In genomic region chr1:131239576-131240193, GRCm38 (mm10) we compare ENCODE assay signal across 11 mouse cellular contexts. TPM values are rescaled to one million over a fixed set of nuclear protein-coding genes. Genes with fewer than 3 reads are reported as not detected.
A peak's percentile ranks its signal among the peaks of the same experiment; 100 is the strongest.
DNase-seq lines count a peak whose midpoint lies in the region; ATAC-seq and TF ChIP-seq lines count a peak whose summit lies in the region.
"Had no signal": no experiment of that assay in that cellular context is flagged by ENCODE, and none has a peak within 500 bp of the region (broad histone marks: within the 10 kb centered on the region; RNA-seq: fewer than 3 reads in every experiment).

No protein-coding gene starts in this region.

- WGBS in heart, embryonic 14.5 days = 71% methylated on average over 12 of the region's 12 CpGs
- 40% methylated on average over 12 of the region's 12 CpGs for WGBS in cerebellum, adult 2 months
- WGBS in hindbrain, postnatal 0 days = 35% methylated on average over 12 of the region's 12 CpGs
- WGBS in liver, embryonic 12.5 days (ENCODE audit: insufficient replicate concordance) = 58% methylated on average over 12 of the region's 12 CpGs

- H3ac ChIP-seq in C2C12 (ENCODE audit: control insufficient read depth, insufficient read length, low read depth) = peak overlapping the region; percentile 34

- no peak overlapping the region for H3K27ac ChIP-seq in heart, embryonic 14.5 days (replicated peaks in 1 of 2; ENCODE audit: control insufficient read depth in 1 of 2, insufficient read depth in 1 of 2, low read depth in 2 of 2, low read length in 2 of 2)
- no peak overlapping the region for H3K27ac ChIP-seq in cerebellum, adult 2 months (ENCODE audit: insufficient read depth, low read length)
- H3K27ac ChIP-seq in hindbrain, postnatal 0 days = peak overlapping the region; percentile 64
- H3K27ac ChIP-seq in liver, embryonic 12.5 days = no peak overlapping the region
- H3K27ac ChIP-seq: kidney, postnatal 0 days; left cerebral cortex, adult 2 months had no signal

- intact Hi-C loops in heart, postnatal 14 days (cut with DNase I) = no loop called here

- peaks cover 4% of the 10 kb centered on the region for H3K79me2 ChIP-seq in C2C12 (ENCODE audit: control insufficient read depth, insufficient read depth)

- peaks cover 5% of the 10 kb centered on the region for H3K79me3 ChIP-seq in C2C12 (ENCODE audit: low read depth)

- no peak for TF ChIP-seq POLR2A in cerebellum, adult 2 months (IDR thresholded peaks at IDR 0.05; ENCODE audit: borderline replicate concordance, insufficient read depth, low read length)

- no peak for DNase-seq in heart, postnatal 14 days
- DNase-seq in cerebellum, adult 2 months = peak; percentile 56 to 61
- DNase-seq in hindbrain, postnatal 0 days (ENCODE audit: low spot score) = peak; percentile 47
- no peak for DNase-seq in embryo, embryonic 11 days
- DNase-seq in spleen, adult 18-20 months = no peak
- DNase-seq: thymus, adult 18-20 months had no signal

- H3K27me3 ChIP-seq in heart, embryonic 14.5 days (ENCODE audit: control insufficient read depth, insufficient read depth, low read length) = peaks cover 10% of the 10 kb centered on the region
- no peaks in the 10 kb centered on the region for H3K27me3 ChIP-seq in C2C12 (ENCODE audit: control insufficient read depth, insufficient read depth, insufficient read length)
- no peaks in the 10 kb centered on the region for H3K27me3 ChIP-seq in cerebellum, adult 2 months (ENCODE audit: control insufficient read depth, insufficient read depth, low read length)
- H3K27me3 ChIP-seq in hindbrain, postnatal 0 days (ENCODE audit: insufficient read depth, low read length) = no peaks in the 10 kb centered on the region
- H3K27me3 ChIP-seq in liver, embryonic 12.5 days (replicated peaks) = peaks cover 90% of the 10 kb centered on the region

- no peaks in the 10 kb centered on the region for H3K36me3 ChIP-seq in heart, embryonic 14.5 days (ENCODE audit: control insufficient read depth, insufficient read depth, low read length)
- H3K36me3 ChIP-seq in C2C12 (ENCODE audit: control insufficient read depth, insufficient read depth) = no peaks in the 10 kb centered on the region
- H3K36me3 ChIP-seq in hindbrain, postnatal 0 days (ENCODE audit: insufficient read depth, low read length) = no peaks in the 10 kb centered on the region
- H3K36me3 ChIP-seq in liver, embryonic 12.5 days = no peaks in the 10 kb centered on the region

- no peak overlapping the region for H3K4me3 ChIP-seq in heart, embryonic 14.5 days (ENCODE audit: control insufficient read depth in 1 of 2, insufficient read depth in 1 of 2, low read depth in 1 of 2, low read length in 2 of 2)
- no peak overlapping the region for H3K4me3 ChIP-seq in C2C12 (ENCODE audit: insufficient read depth, poor library complexity, severe bottlenecking)
- H3K4me3 ChIP-seq in cerebellum, adult 2 months (replicated peaks; ENCODE audit: insufficient read depth, low read depth, low read length) = no peak overlapping the region
- H3K4me3 ChIP-seq in hindbrain, postnatal 0 days (ENCODE audit: low read length) = no peak overlapping the region
- no peak overlapping the region for H3K4me3 ChIP-seq in liver, embryonic 12.5 days
- H3K4me3 ChIP-seq: left cerebral cortex, adult 2 months had no signal

- H3K4me1 ChIP-seq in heart, embryonic 14.5 days (ENCODE audit: control insufficient read depth in 2 of 2, insufficient read depth in 2 of 2, low read length in 2 of 2) = peaks cover 20 to 34% of the 10 kb centered on the region in 2 experiments
- peaks cover 28% of the 10 kb centered on the region for H3K4me1 ChIP-seq in cerebellum, adult 2 months (ENCODE audit: control insufficient read depth, insufficient read depth, low read length)
- peaks cover 27% of the 10 kb centered on the region for H3K4me1 ChIP-seq in hindbrain, postnatal 0 days (ENCODE audit: insufficient read depth, low read length)
- peaks cover 4% of the 10 kb centered on the region; the same call in 1 of the 2 replicates for H3K4me1 ChIP-seq in liver, embryonic 12.5 days

- H3K9me3 ChIP-seq in heart, embryonic 14.5 days (ENCODE audit: control insufficient read depth, low read length) = no peaks in the 10 kb centered on the region
- no peaks in the 10 kb centered on the region for H3K9me3 ChIP-seq in hindbrain, postnatal 0 days (ENCODE audit: low read length)
- no peaks in the 10 kb centered on the region for H3K9me3 ChIP-seq in liver, embryonic 12.5 days (replicated peaks)

- H3K9ac ChIP-seq in heart, embryonic 14.5 days (ENCODE audit: low read length) = peak overlapping the region; percentile 45
- no peak overlapping the region; the same call in 1 of the 2 replicates for H3K9ac ChIP-seq in hindbrain, postnatal 0 days (replicated peaks; ENCODE audit: low read length)
- H3K9ac ChIP-seq in liver, embryonic 12.5 days = no peak overlapping the region

- no peak for TF ChIP-seq CTCF in C2C12 (IDR thresholded peaks at IDR 0.05; ENCODE audit: control insufficient read depth, insufficient read depth, insufficient read length)
- no peak for TF ChIP-seq CTCF in cerebellum, adult 2 months (IDR thresholded peaks at IDR 0.05; ENCODE audit: borderline replicate concordance, insufficient read depth, low read depth, low read length)
- no peak for TF ChIP-seq CTCF in hindbrain, postnatal 0 days (IDR thresholded peaks at IDR 0.05; ENCODE audit: low read depth)

- ATAC-seq in heart, embryonic 14.5 days (ENCODE audit: insufficient number of reproducible peaks, insufficient read depth, low FRiP score, low read depth) = no peak
- no peak for ATAC-seq in hindbrain, postnatal 0 days
- ATAC-seq in liver, embryonic 12.5 days = no peak

- no peak overlapping the region for H3K4me2 ChIP-seq in heart, embryonic 14.5 days (ENCODE audit: low read length)
- peak overlapping the region; percentile 10; the same call in 1 of the 2 replicates for H3K4me2 ChIP-seq in hindbrain, postnatal 0 days (ENCODE audit: low read depth, low read length)
- no peak overlapping the region for H3K4me2 ChIP-seq in liver, embryonic 12.5 days

TF ChIP-seq in C2C12, 6 proteins besides CTCF, POLR2A, EP300 and RAD21:
- TF ChIP-seq MYOG (IDR thresholded peaks at IDR 0.05; ENCODE audit: control insufficient read depth, extremely low read depth, insufficient read length) (no peak), MAX (IDR thresholded peaks at IDR 0.05) (no peak), FOSL1 (IDR thresholded peaks at IDR 0.05; ENCODE audit: insufficient read depth, low read length, poor library complexity, severe bottlenecking) (no peak), USF1 (IDR thresholded peaks at IDR 0.05; ENCODE audit: low read depth) (no peak), MYOD1 (IDR thresholded peaks at IDR 0.05; ENCODE audit: control insufficient read depth, insufficient read length, low read depth) (no peak), CEBPB (IDR thresholded peaks at IDR 0.05; ENCODE audit: low read depth) (no peak)
TF ChIP-seq in C2C12: peak in this region for 0.

RNA-seq across cellular contexts. Expression of gene Rassf5, which starts 5.4 kb away (rescaled TPM):
- polyA plus RNA-seq in heart, embryonic 14.5 days (2014; fragmentation: Nextera tagmentation; extraction: Ambion mirVana) = 10.7 and 19.3 TPM in 2 replicates
- 1 to 10 TPM; 2.4 to 5.1 TPM for total RNA-seq in heart, postnatal 14 days (2021)
- polyA plus RNA-seq in C2C12 (2012; fragmentation: generic; extraction: Trizol) = 2.3 TPM
- polyA plus RNA-seq in cerebellum, adult 2 months (2012; rRNA removed) = 18.3 and 20.9 TPM in 2 replicates
- 12.9 and 41.5 TPM in 2 replicates for total RNA-seq in hindbrain, postnatal 0 days (2014; rRNA removed)
- 8.1 and 8.3 TPM in 2 replicates for polyA plus RNA-seq in hindbrain, postnatal 0 days (2015; fragmentation: Nextera tagmentation; extraction: Ambion mirVana)
- 3.9 and 4.7 TPM in 2 replicates for polyA plus RNA-seq in liver, embryonic 12.5 days (2016; fragmentation: Nextera tagmentation; extraction: Ambion mirVana)

RNA-seq across cellular contexts. Expression of gene Ikbke, which starts 39.7 kb away (rescaled TPM):
- 2.3 and 2.6 TPM in 2 replicates for polyA plus RNA-seq in heart, embryonic 14.5 days (2014; fragmentation: Nextera tagmentation; extraction: Ambion mirVana)
- 1 to 10 TPM; 2.2 to 3.0 TPM for total RNA-seq in heart, postnatal 14 days (2021)
- 1.4 TPM for polyA plus RNA-seq in C2C12 (2012; fragmentation: generic; extraction: Trizol)
- 1.5 and 1.8 TPM in 2 replicates for polyA plus RNA-seq in cerebellum, adult 2 months (2012; rRNA removed)
- 0.75 and 1.5 TPM in 2 replicates for total RNA-seq in hindbrain, postnatal 0 days (2014; rRNA removed)
- polyA plus RNA-seq in hindbrain, postnatal 0 days (2015; fragmentation: Nextera tagmentation; extraction: Ambion mirVana) = 1.2 TPM in 2 replicates
- 4.5 and 4.8 TPM in 2 replicates for polyA plus RNA-seq in liver, embryonic 12.5 days (2016; fragmentation: Nextera tagmentation; extraction: Ambion mirVana)

Comparison
In these comparisons a context has a peak if more than half of its experiments do, and no peak if none do; other contexts are left out.
1. DNase-seq: peak in cerebellum, adult 2 months (2 of 2) and hindbrain, postnatal 0 days (single experiment); none in heart, postnatal 14 days (0 of 2), embryo, embryonic 11 days (single experiment) and spleen, adult 18-20 months (0 of 2).